Mouse (Mus musculus) liver, embryonic 14.5 days (tissue): Measurements from ENCODE around the gene Shprh.

Experiments
- CTCF ChIP-seq: IDR thresholded peaks from 2 replicates; pipeline ENCODE4 v1.5.1; 2016; ENCODE audit warnings: antibody characterized with exemption, low read depth, control low read depth
- EP300 ChIP-seq: IDR thresholded peaks from 2 replicates; pipeline ENCODE4 v1.6.1; 2016; ENCODE audit warnings: antibody characterized with exemption, low read depth

GRCm38 (mm10) chr10:11197341-11197740 is 48.1 kb downstream of the Shprh start:
- TF ChIP-seq CTCF (no peak), EP300 (no peak)
